Mouse (Mus musculus): ENCODE measurements around the gene Atp6v1g1.

DNA sequence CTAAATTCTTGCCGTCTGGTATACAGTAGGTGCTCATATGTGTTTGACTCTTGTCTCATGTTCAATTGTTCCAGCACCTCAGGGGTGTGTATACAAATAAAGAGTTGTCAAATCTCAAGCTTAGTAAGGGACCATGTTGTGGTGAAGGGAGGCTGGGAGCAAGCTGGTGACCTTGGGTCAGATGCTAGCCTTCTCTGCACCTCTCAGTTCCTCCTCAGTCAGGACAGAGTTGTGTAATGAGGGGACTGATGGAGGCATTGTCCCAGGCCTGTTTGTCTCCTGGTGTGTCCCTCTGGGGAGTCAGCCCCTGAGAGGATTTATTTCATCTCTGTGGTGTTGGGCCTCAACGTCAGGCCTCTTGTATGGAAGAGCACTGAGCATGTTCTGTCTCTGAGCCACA lies 41.7 kb downstream of the Atp6v1g1 start:
- TF ChIP-seq CTCF (IDR thresholded peaks at IDR 0.05; ENCODE audit: low read depth, low read length) (no peak), EP300 (IDR thresholded peaks at IDR 0.05; ENCODE audit: insufficient read depth, low read depth, low read length) (no peak), POLR2A (IDR thresholded peaks at IDR 0.05; ENCODE audit: insufficient read depth, low read length) (no peak)
